Mouse (Mus musculus) midbrain, embryonic 12.5 days (tissue): ENCODE data around the gene Cops6. TPM values are rescaled to one million over a fixed set of nuclear protein-coding genes. Genes with fewer than 3 reads are reported as not detected.

Experiments used
- ATAC-seq: fragments of 200-750 bp; cut with Nextera tagmentation; 2 replicates; pipeline ENCODE4 v1.8.0; 2017; ENCODE audit warnings: low read depth, moderate TSS enrichment, moderate library complexity; ENCODE audit not compliant: low FRiP score
- H3K27ac ChIP-seq: fragments of 300-500 bp; sonication (generic); replicated peaks from 2 replicates; pipeline ENCODE4 v1.5.1; 2016; ENCODE audit warnings: mild to moderate bottlenecking
- H3K27me3 ChIP-seq: fragments of 300-500 bp; sonication (generic); 2 replicates; pipeline ENCODE4 v1.6.1; 2016; ENCODE audit warnings: mild to moderate bottlenecking
- H3K36me3 ChIP-seq: fragments of 300-500 bp; sonication (generic); 2 replicates; pipeline ENCODE4 v1.6.1; 2016
- H3K4me1 ChIP-seq: fragments of 300-500 bp; sonication (generic); 2 replicates; pipeline ENCODE4 v1.6.1; 2016
- H3K4me2 ChIP-seq: fragments of 300-500 bp; sonication (generic); replicated peaks from 2 replicates; pipeline ENCODE4 v1.6.1; 2016; ENCODE audit warnings: mild to moderate bottlenecking, moderate library complexity
- H3K4me3 ChIP-seq: fragments of 300-500 bp; sonication (generic); 2 replicates; pipeline ENCODE4 v1.5.1; 2016; ENCODE audit warnings: mild to moderate bottlenecking
- H3K9ac ChIP-seq: fragments of 300-500 bp; sonication (generic); replicated peaks from 2 replicates; pipeline ENCODE4 v1.6.1; 2016; ENCODE audit warnings: mild to moderate bottlenecking, moderate library complexity
- H3K9me3 ChIP-seq: fragments of 300-500 bp; sonication (generic); 2 replicates; pipeline ENCODE4 v1.6.1; 2016; ENCODE audit warnings: mild to moderate bottlenecking
- WGBS: fragments of 180-500 bp; shearing (Covaris S2); methylation state at CpG from one replicate; pipeline ENCODE4 v1.1.7; 2016; 5-methylcytosine and 5-hydroxymethylcytosine counted together
- microRNA counts: library from miRNA; unstranded; fragments of <30 nt; microRNA quantifications from one replicate; lab custom pipeline; 2017
- microRNA-seq: library from miRNA; unstranded; fragments of <30 nt; microRNA quantifications from one replicate; pipeline ENCODE4, GENCODE M21; 2017
- polyA plus RNA-seq: library from polyadenylated mRNA; unstranded; fragments of >200 nt; fragmentation: Nextera tagmentation; extraction: Ambion mirVana; gene quantifications from 2 replicates; pipeline ENCODE4 v1.2.1, GENCODE M21; 2016

Cops6 gene
- polyA plus RNA-seq, 1 experiment from 2014 or later = 295 TPM

GRCm38 (mm10) chr5:138194755-138195345 is 34.0 kb downstream of the Cops6 start:
- 2% methylated on average over 29 of the region's 29 CpGs for WGBS
- ATAC-seq = peak; percentile 71
- H3K27ac ChIP-seq = peak overlapping the region; percentile 84

GRCm38 (mm10) chr5:138195463-138195862 is 34.6 kb downstream of the Cops6 start:
- ATAC-seq = no peak

More at GRCm38 (mm10) chr5:138194755-138195345, 34.0 kb downstream of the Cops6 start:
- H3K9me3 ChIP-seq = no peaks in the 10 kb centered on the region
- no peaks in the 10 kb centered on the region for H3K27me3 ChIP-seq
- peaks cover 30% of the 10 kb centered on the region for H3K36me3 ChIP-seq
- H3K4me1 ChIP-seq = peaks cover 9% of the 10 kb centered on the region; the same call in 1 of the 2 replicates
- peak overlapping the region; percentile 94 for H3K4me2 ChIP-seq
- H3K4me3 ChIP-seq = peak overlapping the region; percentile 60
- H3K9ac ChIP-seq = peak overlapping the region; percentile 83

DNA sequence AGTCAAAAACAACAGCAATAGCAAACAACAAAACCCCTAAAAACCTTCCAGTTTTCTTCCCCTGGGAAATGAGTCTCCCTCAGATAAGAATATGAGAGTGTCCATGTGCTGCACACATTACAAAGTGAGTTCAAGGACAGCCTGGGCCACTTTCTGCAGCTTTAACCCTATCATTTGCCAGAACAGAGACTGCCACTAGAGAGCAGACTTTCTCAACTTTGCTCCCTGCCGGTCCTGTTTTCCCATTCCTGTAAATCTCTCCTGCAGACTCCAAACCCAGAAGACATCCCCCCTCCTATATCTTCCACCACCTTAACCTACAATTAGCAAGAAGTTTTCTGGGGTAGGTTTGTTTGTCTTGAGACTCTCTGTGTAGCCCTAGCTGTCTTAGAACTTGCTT is 38.7 kb downstream of the Cops6 start:
- ATAC-seq = no peak
- WGBS = 10% methylated on average over 1 of the region's 1 CpGs
- no peaks in the 10 kb centered on the region for H3K36me3 ChIP-seq
- no peak overlapping the region for H3K9ac ChIP-seq
- H3K4me3 ChIP-seq = no peak overlapping the region
- no peaks in the 10 kb centered on the region for H3K27me3 ChIP-seq
- no peak overlapping the region for H3K4me2 ChIP-seq
- H3K9me3 ChIP-seq = peaks cover 10% of the 10 kb centered on the region; the same call in 1 of the 2 replicates
- no peak overlapping the region for H3K27ac ChIP-seq
- H3K4me1 ChIP-seq = peaks cover 9% of the 10 kb centered on the region; the same call in 1 of the 2 replicates

More at GRCm38 (mm10) chr5:138195463-138195862, 34.6 kb downstream of the Cops6 start:
- H3K27ac ChIP-seq = no peak overlapping the region
- peak overlapping the region; percentile 83 for H3K9ac ChIP-seq
- H3K36me3 ChIP-seq = peaks cover 27% of the 10 kb centered on the region
- H3K9me3 ChIP-seq = no peaks in the 10 kb centered on the region
- peak overlapping the region; percentile 94 for H3K4me2 ChIP-seq
- WGBS = 81% methylated on average over 7 of the region's 7 CpGs
- peaks cover 9% of the 10 kb centered on the region; the same call in 1 of the 2 replicates for H3K4me1 ChIP-seq
- no peaks in the 10 kb centered on the region for H3K27me3 ChIP-seq
- peak overlapping the region; percentile 60 for H3K4me3 ChIP-seq

DNA sequence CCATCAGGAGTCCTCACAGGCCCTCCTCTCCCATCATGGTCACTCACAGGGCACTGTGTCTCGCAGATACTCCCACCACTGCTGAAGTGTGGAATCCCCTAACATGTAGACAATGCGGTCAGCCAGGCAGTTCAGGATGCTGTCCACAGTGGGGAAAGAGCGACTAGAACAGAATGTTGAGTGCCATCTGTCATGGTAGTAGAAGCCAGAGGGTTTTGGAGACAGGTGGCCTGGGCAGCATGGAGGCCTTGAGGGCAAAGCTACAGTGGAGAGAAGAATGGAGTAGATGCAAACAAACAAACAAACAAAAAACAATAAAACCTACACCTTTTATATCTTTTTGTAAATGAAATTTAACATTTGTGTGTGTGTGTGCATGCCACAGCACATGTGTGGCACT is 41.2 kb downstream of the Cops6 start:
- 93% methylated on average over 3 of the region's 3 CpGs for WGBS
- no peak overlapping the region for H3K9ac ChIP-seq
- H3K27ac ChIP-seq = no peak overlapping the region
- no peak for ATAC-seq
- H3K27me3 ChIP-seq = no peaks in the 10 kb centered on the region
- no peak overlapping the region for H3K4me3 ChIP-seq
- H3K9me3 ChIP-seq = peaks cover 12% of the 10 kb centered on the region; the same call in 1 of the 2 replicates
- H3K4me1 ChIP-seq = no peaks in the 10 kb centered on the region
- H3K36me3 ChIP-seq = no peaks in the 10 kb centered on the region
- H3K4me2 ChIP-seq = no peak overlapping the region

DNA sequence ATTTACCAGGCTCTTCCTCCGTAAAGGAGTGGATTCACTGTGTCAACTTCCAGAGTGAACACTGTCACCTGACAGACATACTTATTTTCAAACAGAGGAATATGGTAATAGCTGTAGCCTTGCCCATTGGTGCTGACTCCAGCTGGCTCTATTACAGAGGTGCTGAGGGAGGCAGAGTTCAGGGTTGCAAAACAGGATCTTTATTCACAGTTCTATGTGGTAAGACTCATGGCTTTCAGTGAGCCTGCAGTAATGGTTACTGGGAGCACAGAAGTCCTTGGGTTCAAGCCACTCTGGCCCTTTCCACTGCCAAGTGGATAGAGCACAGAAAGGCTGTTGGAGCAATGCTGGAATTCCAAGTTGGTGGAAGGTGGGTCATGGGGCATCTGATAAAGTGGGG is 46.4 kb downstream of the Cops6 start:
- H3K36me3 ChIP-seq = no peaks in the 10 kb centered on the region
- H3K9ac ChIP-seq = no peak overlapping the region
- no peak overlapping the region for H3K4me3 ChIP-seq
- 85% methylated on average over 1 of the region's 1 CpGs for WGBS
- H3K27ac ChIP-seq = no peak overlapping the region
- no peak overlapping the region for H3K4me2 ChIP-seq
- peaks cover 17% of the 10 kb centered on the region; the same call in 1 of the 2 replicates for H3K9me3 ChIP-seq
- H3K4me1 ChIP-seq = no peaks in the 10 kb centered on the region
- ATAC-seq = no peak
- no peaks in the 10 kb centered on the region for H3K27me3 ChIP-seq

DNA sequence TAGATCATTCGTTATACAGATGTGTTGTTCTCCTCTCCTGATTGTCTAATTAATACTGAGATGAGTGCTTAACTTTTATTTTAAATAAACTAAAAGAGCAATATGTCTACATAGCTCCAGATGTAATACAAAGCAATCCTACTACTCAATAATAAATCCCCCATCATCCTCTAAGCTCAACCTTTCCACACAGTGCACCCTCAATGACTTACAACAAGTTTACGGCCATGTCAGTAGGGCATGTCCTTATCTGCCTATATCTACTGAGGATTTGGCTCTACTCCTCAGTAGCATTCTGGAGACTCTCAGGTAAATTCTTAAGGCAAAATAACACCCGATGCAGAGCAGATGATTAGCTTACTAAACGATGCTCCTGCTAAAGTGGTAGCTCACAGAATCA is 47.0 kb downstream of the Cops6 start:
- 88% methylated on average over 4 of the region's 4 CpGs for WGBS
- Histone ChIP-seq H3K4me3 (no peak overlapping the region), H3K27me3 (no peaks in the 10 kb centered on the region), H3K36me3 (no peaks in the 10 kb centered on the region), H3K9me3 (peaks cover 16% of the 10 kb centered on the region; the same call in 1 of the 2 replicates), H3K27ac (no peak overlapping the region), H3K4me2 (no peak overlapping the region), H3K4me1 (no peaks in the 10 kb centered on the region), H3K9ac (no peak overlapping the region)
- no peak for ATAC-seq

MicroRNAs encoded within 50 kb of the gene (microRNA counts, 519-probe panel; counts per million panel counts)
- microRNA mmu-miR-106b (lab: Ali Mortazavi, UCI) (6,911 counts per million, percentile 74 among the panel's probes with 10 or more counts), microRNA mmu-miR-25 (lab: Ali Mortazavi, UCI) (9,557 counts per million, percentile 96 among the panel's probes with 10 or more counts), microRNA mmu-miR-93 (lab: Ali Mortazavi, UCI) (7,350 counts per million, percentile 83 among the panel's probes with 10 or more counts)

Small RNA genes lying within 50 kb of the gene (microRNA-seq; reads per million reads assigned to microRNA genes)
- 16,052 reads per million, percentile 97 among the genes with 10 or more reads in this experiment for gene Mir106b
- 1,054 reads per million, percentile 79 among the genes with 10 or more reads in this experiment for gene Mir25
- 24,382 reads per million, percentile 98 among the genes with 10 or more reads in this experiment for gene Mir93

Other genes with a start within 250 kb of the Cops6 start
- not detected in 2 replicates for gene Cyp3a13, start 239.5 kb upstream of the Cops6 start, polyA plus RNA-seq
- gene Gjc3, start 198.0 kb upstream of the Cops6 start, polyA plus RNA-seq = 0.15 TPM in 1 of 2 replicates, not detected in the other
- gene Azgp1, start 179.6 kb upstream of the Cops6 start, polyA plus RNA-seq = not detected in 2 replicates
- gene Smok3a, start 139.8 kb upstream of the Cops6 start, polyA plus RNA-seq = not detected in 2 replicates
- not detected in 2 replicates for gene Smok3b, start 139.6 kb upstream of the Cops6 start, polyA plus RNA-seq
- gene Smok3c, start 107.9 kb upstream of the Cops6 start, polyA plus RNA-seq = not detected in 2 replicates
- gene Zkscan1, start 76.0 kb upstream of the Cops6 start, polyA plus RNA-seq = 39.6 and 43.0 TPM in 2 replicates
- gene Zscan21, start 44.2 kb upstream of the Cops6 start, polyA plus RNA-seq = 109 TPM in 2 replicates
- gene Zfp113, start 5.3 kb upstream of the Cops6 start, polyA plus RNA-seq = 46.3 and 47.0 TPM in 2 replicates
- gene Ap4m1, start 10.9 kb downstream of the Cops6 start, polyA plus RNA-seq = 27.9 and 28.2 TPM in 2 replicates
- gene Mcm7, start 11.4 kb downstream of the Cops6 start, polyA plus RNA-seq = 250 and 269 TPM in 2 replicates
- 121 and 129 TPM in 2 replicates for gene Taf6, start 26.4 kb downstream of the Cops6 start, polyA plus RNA-seq
- gene Cnpy4, start 26.4 kb downstream of the Cops6 start, polyA plus RNA-seq = 43.9 and 47.7 TPM in 2 replicates
- gene Mblac1, start 33.2 kb downstream of the Cops6 start, polyA plus RNA-seq = 11.6 and 12.2 TPM in 2 replicates
- not detected in 2 replicates for gene Nxpe5, start 64.8 kb downstream of the Cops6 start, polyA plus RNA-seq
- gene Lamtor4, start 94.4 kb downstream of the Cops6 start, polyA plus RNA-seq = 51.2 and 57.8 TPM in 2 replicates
- 18.8 and 20.3 TPM in 2 replicates for gene BC037034, start 103.0 kb downstream of the Cops6 start, polyA plus RNA-seq
- 4.6 and 5.2 TPM in 2 replicates for gene Gal3st4, start 111.8 kb downstream of the Cops6 start, polyA plus RNA-seq
- gene Gm43720, start 118.9 kb downstream of the Cops6 start, polyA plus RNA-seq = 0.13 TPM in 1 of 2 replicates, not detected in the other
- 152 and 160 TPM in 2 replicates for gene Gpc2, start 118.9 kb downstream of the Cops6 start, polyA plus RNA-seq
- 4.0 and 5.5 TPM in 2 replicates for gene Stag3, start 119.2 kb downstream of the Cops6 start, polyA plus RNA-seq
- gene Pvrig, start 180.9 kb downstream of the Cops6 start, polyA plus RNA-seq = not detected in 2 replicates